Mouse (Mus musculus): ENCODE results near the gene Prdx1. TPM values are rescaled to one million over a fixed set of nuclear protein-coding genes. Genes with fewer than 3 reads are reported as not detected.

Prdx1 gene
- polyA plus RNA-seq, 1 experiment from 2014 or later = 481 TPM

- 3% methylated on average over 9 of the region's 9 CpGs for WGBS
- Histone ChIP-seq H3K36me3 (0 out of 2 replicates have a peak, but pooled peaks cover 2% of the 10 kb centered on the region), H3K9me3 (no peaks in the 10 kb centered on the region), H3K4me1 (peaks cover 15% of the 10 kb centered on the region), H3K9ac (replicated peaks) (peak overlapping the region; percentile 44), H3K27me3 (no peaks in the 10 kb centered on the region), H3K4me2 (replicated peaks) (peak overlapping the region; percentile 76), H3K4me3 (peak overlapping the region; percentile 68), H3K27ac (replicated peaks) (no peak overlapping the region)
- no peak; the same call in 1 of the 2 replicates for ATAC-seq (replicated peaks)
Observed at GRCm38 (mm10) chr4:116708791-116709390, 23.5 kb downstream of the Prdx1 start.

DNA sequence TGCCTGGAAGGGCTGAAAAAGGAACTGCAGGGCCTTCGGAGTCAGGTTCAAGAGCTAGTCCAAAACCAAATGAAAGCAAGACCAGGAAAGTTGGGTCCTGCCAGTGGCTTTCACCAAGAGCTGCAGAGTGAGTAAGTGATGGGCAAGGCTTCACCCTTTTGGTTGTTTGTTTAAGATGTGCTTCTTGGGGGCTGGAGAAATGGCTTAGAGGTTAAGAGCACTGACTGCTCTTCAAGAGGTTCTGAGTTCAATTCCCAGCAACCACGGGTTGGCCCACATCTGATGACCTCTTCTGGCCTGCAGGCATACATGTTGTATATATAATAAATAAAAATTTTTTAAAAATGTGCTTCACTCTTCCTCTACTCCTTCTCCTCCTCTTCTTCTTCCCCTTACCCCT, 24.8 kb downstream of the Prdx1 start:
- Histone ChIP-seq H3K27me3 (no peaks in the 10 kb centered on the region), H3K4me3 (no peak overlapping the region), H3K27ac (replicated peaks) (no peak overlapping the region), H3K9me3 (no peaks in the 10 kb centered on the region), H3K4me2 (replicated peaks) (no peak overlapping the region), H3K4me1 (peaks cover 15% of the 10 kb centered on the region), H3K36me3 (0 out of 2 replicates have a peak, but pooled peaks cover 3% of the 10 kb centered on the region), H3K9ac (replicated peaks) (no peak overlapping the region)
- WGBS = 96% methylated on average over 2 of the region's 2 CpGs
- no peak for ATAC-seq (replicated peaks)

- Histone ChIP-seq H3K36me3 (0 out of 2 replicates have a peak, but pooled peaks cover 3% of the 10 kb centered on the region), H3K4me1 (peaks cover 11% of the 10 kb centered on the region), H3K27me3 (no peaks in the 10 kb centered on the region), H3K9ac (replicated peaks) (no peak overlapping the region), H3K4me2 (replicated peaks) (no peak overlapping the region), H3K9me3 (no peaks in the 10 kb centered on the region), H3K4me3 (no peak overlapping the region), H3K27ac (replicated peaks) (no peak overlapping the region)
- no peak for ATAC-seq (replicated peaks)
- WGBS = 78% methylated on average over 1 of the region's 1 CpGs
Observed at GRCm38 (mm10) chr4:116712536-116712935, 27.2 kb downstream of the Prdx1 start.

DNA sequence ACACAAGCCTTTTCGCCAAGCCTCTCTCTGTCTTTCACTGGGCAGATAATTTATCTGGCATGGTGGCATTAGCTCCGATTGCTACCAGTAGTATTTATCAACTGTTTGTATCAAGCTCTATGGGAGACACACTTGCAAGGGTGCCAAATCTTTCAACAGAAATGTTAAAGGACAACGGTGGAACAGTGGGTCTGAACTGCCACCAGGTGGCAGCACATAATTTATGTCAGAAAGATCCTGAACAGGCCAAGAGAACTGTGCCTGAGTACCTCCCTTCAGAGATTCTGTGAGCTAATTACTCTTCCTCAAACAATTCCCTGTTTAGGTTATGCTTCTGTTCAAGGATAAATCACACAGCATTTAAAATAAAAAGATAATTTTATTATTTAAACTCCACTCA, 34.1 kb downstream of the Prdx1 start:
- ATAC-seq (replicated peaks) = peak; percentile 39
- 19% methylated on average over 3 of the region's 3 CpGs for WGBS

DNA sequence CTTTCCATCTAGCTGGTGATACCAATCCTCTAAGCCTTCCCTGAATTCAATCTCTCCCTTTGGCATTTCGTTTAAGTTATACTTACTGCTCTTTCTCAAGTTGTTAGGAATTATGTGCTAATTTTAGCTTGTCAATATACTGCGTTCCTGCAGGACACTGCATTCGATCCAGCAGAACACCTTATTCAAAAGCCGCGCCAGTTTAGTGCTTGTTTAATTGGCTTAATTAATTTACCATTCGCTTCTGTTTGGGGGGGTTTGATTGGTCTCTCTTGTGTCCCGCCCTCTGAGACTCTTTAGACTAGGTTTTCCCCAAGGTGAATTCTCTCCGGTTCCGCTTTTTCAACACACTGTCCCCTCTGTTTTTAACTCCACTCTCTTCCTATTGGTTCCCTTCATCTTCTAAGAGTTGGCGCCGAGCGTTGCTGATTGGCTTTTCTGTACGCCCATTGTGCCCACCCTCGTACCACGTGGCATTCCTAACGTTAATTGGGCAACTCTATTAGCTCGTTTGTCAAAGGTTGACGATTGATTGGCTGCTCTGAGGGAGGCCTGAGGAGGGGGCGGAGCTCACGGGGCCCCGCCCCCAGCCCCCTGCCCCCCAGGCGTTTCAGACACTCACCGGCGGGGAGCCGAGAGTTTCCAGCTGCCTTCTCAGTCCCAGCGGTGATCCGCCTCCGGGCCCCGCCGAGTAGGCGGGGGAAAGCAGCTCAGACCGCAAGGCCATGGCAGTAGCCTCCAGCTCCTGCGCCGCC, 35.2 kb downstream of the Prdx1 start, which contains the start of gene Tesk2:
Tesk2 (plus strand) TSS at position 606 of the 755 bp plus-strand sequence.
- peaks cover 17% of the 10 kb centered on the region for H3K4me1 ChIP-seq
- peak within 1 kb of the TSS; percentile 84 for H3K4me3 ChIP-seq
- WGBS = under 1% methylated on average over 34 of the region's 34 CpGs
- H3K9ac ChIP-seq (replicated peaks) = peak within 1 kb of the TSS; percentile 86
- 0 out of 2 replicates have a peak, but pooled peaks cover 3% of the 10 kb centered on the region for H3K27me3 ChIP-seq
- no peaks in the 10 kb centered on the region for H3K36me3 ChIP-seq
- no peaks in the 10 kb centered on the region for H3K9me3 ChIP-seq
- peak within 1 kb of the TSS; percentile 51; the same call in 1 of the 2 replicates for H3K27ac ChIP-seq (replicated peaks)
- H3K4me2 ChIP-seq (replicated peaks) = peak within 1 kb of the TSS; percentile 88
- peak; percentile 97 for ATAC-seq (replicated peaks)

More for the DNA sequence above, 34.1 kb downstream of the Prdx1 start:
- H3K9me3 ChIP-seq = no peaks in the 10 kb centered on the region
- H3K9ac ChIP-seq (replicated peaks) = no peak overlapping the region
- 0 out of 2 replicates have a peak, but pooled peaks cover 3% of the 10 kb centered on the region for H3K27me3 ChIP-seq
- H3K4me1 ChIP-seq = peaks cover 17% of the 10 kb centered on the region
- H3K4me2 ChIP-seq (replicated peaks) = no peak overlapping the region
- 0 out of 2 replicates have a peak, but pooled peaks cover 3% of the 10 kb centered on the region for H3K36me3 ChIP-seq
- no peak overlapping the region for H3K27ac ChIP-seq (replicated peaks)
- no peak overlapping the region for H3K4me3 ChIP-seq

DNA sequence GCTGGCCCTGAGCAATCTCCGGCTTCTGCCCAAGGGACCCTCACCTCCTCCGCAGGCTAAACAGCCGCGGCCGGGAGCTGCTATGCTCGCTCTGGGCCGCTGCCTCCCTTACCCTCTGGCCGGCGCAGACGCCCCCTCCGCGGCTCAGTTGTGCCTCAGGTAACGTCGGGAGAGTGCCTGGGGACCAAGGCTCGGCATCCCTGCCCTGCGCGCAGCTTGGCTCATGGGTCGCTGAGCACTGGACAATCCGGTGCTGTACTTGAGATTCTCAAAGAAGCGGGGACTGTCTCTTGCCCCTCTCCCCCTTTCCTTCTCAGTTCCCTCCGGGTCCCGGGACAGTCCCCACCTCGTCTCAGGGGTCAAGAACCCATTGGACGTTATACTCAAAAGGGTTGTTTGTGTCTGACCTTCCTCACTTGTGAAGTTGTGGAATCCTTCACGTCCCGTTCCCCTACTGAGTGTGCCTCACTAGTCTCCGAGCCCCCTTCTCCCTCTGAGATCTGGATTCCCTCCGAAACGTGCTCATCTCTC, 35.8 kb downstream of the Prdx1 start:
- H3K36me3 ChIP-seq = no peaks in the 10 kb centered on the region
- peak overlapping the region; percentile 51; the same call in 1 of the 2 replicates for H3K27ac ChIP-seq (replicated peaks)
- under 1% methylated on average over 29 of the region's 29 CpGs for WGBS
- H3K9me3 ChIP-seq = no peaks in the 10 kb centered on the region
- H3K4me1 ChIP-seq = peaks cover 17% of the 10 kb centered on the region
- peak overlapping the region; percentile 88 for H3K4me2 ChIP-seq (replicated peaks)
- peak overlapping the region; percentile 86 for H3K9ac ChIP-seq (replicated peaks)
- peak overlapping the region; percentile 84 for H3K4me3 ChIP-seq
- ATAC-seq (replicated peaks) = no peak
- H3K27me3 ChIP-seq = 0 out of 2 replicates have a peak, but pooled peaks cover 3% of the 10 kb centered on the region

GRCm38 (mm10) chr4:116722230-116722629, 36.9 kb downstream of the Prdx1 start:
- no peak overlapping the region for H3K4me2 ChIP-seq (replicated peaks)
- ATAC-seq (replicated peaks) = no peak
- 0 out of 2 replicates have a peak overlapping the region, but pooled peaks have one; percentile 84 for H3K4me3 ChIP-seq
- H3K27me3 ChIP-seq = 0 out of 2 replicates have a peak, but pooled peaks cover 3% of the 10 kb centered on the region
- H3K36me3 ChIP-seq = no peaks in the 10 kb centered on the region
- WGBS = 44% methylated on average over 7 of the region's 7 CpGs
- no peaks in the 10 kb centered on the region for H3K9me3 ChIP-seq
- H3K9ac ChIP-seq (replicated peaks) = no peak overlapping the region
- H3K4me1 ChIP-seq = peaks cover 17% of the 10 kb centered on the region
- H3K27ac ChIP-seq (replicated peaks) = no peak overlapping the region

- H3K27ac ChIP-seq (replicated peaks) = no peak overlapping the region
- H3K9ac ChIP-seq (replicated peaks) = no peak overlapping the region
- H3K4me2 ChIP-seq (replicated peaks) = no peak overlapping the region
- no peak overlapping the region for H3K4me3 ChIP-seq
- H3K9me3 ChIP-seq = no peaks in the 10 kb centered on the region
- H3K36me3 ChIP-seq = no peaks in the 10 kb centered on the region
- no peak for ATAC-seq (replicated peaks)
- 80% methylated on average over 5 of the region's 5 CpGs for WGBS
- H3K4me1 ChIP-seq = peaks cover 11% of the 10 kb centered on the region
- H3K27me3 ChIP-seq = 0 out of 2 replicates have a peak, but pooled peaks cover 3% of the 10 kb centered on the region
Observed at GRCm38 (mm10) chr4:116725444-116725843, 40.1 kb downstream of the Prdx1 start.

GRCm38 (mm10) chr4:116727401-116727800, 42.1 kb downstream of the Prdx1 start:
- Histone ChIP-seq H3K27me3 (0 out of 2 replicates have a peak, but pooled peaks cover under 1% of the 10 kb centered on the region), H3K4me3 (no peak overlapping the region), H3K9ac (replicated peaks) (no peak overlapping the region), H3K4me1 (0 out of 2 replicates have a peak, but pooled peaks cover under 1% of the 10 kb centered on the region), H3K27ac (replicated peaks) (no peak overlapping the region), H3K4me2 (replicated peaks) (no peak overlapping the region), H3K36me3 (no peaks in the 10 kb centered on the region), H3K9me3 (no peaks in the 10 kb centered on the region)
- no peak for ATAC-seq (replicated peaks)
- WGBS = 88% methylated on average over 3 of the region's 3 CpGs

GRCm38 (mm10) chr4:116729532-116729931, 44.2 kb downstream of the Prdx1 start:
- ATAC-seq (replicated peaks) = no peak
- 91% methylated on average over 3 of the region's 3 CpGs for whole genome bisulfite sequencing
- no peak overlapping the region for H3K27ac ChIP-seq (replicated peaks)
- no peaks in the 10 kb centered on the region for H3K9me3 ChIP-seq
- no peaks in the 10 kb centered on the region for H3K4me1 ChIP-seq
- no peak overlapping the region for H3K4me2 ChIP-seq (replicated peaks)
- no peak overlapping the region for H3K4me3 ChIP-seq
- no peaks in the 10 kb centered on the region for H3K27me3 ChIP-seq
- H3K36me3 ChIP-seq = no peaks in the 10 kb centered on the region
- no peak overlapping the region for H3K9ac ChIP-seq (replicated peaks)

- H3K4me3 ChIP-seq = no peak overlapping the region
- H3K4me1 ChIP-seq = no peaks in the 10 kb centered on the region
- H3K4me2 ChIP-seq (replicated peaks) = no peak overlapping the region
- H3K27me3 ChIP-seq = no peaks in the 10 kb centered on the region
- no peak for ATAC-seq (replicated peaks)
- H3K27ac ChIP-seq (replicated peaks) = no peak overlapping the region
- H3K9ac ChIP-seq (replicated peaks) = no peak overlapping the region
- H3K9me3 ChIP-seq = no peaks in the 10 kb centered on the region
- H3K36me3 ChIP-seq = no peaks in the 10 kb centered on the region
- 93% methylated on average over 9 of the region's 9 CpGs for WGBS
Observed at GRCm38 (mm10) chr4:116731077-116731476, 45.7 kb downstream of the Prdx1 start.

GRCm38 (mm10) chr4:116732355-116732754, 47.0 kb downstream of the Prdx1 start:
- no peak for ATAC-seq (replicated peaks)
- Histone ChIP-seq H3K27me3 (no peaks in the 10 kb centered on the region), H3K9ac (replicated peaks) (no peak overlapping the region), H3K4me1 (no peaks in the 10 kb centered on the region), H3K4me2 (replicated peaks) (no peak overlapping the region), H3K4me3 (no peak overlapping the region), H3K36me3 (no peaks in the 10 kb centered on the region), H3K27ac (replicated peaks) (no peak overlapping the region), H3K9me3 (no peaks in the 10 kb centered on the region)
- 85% methylated on average over 5 of the region's 5 CpGs for WGBS
